ENCODE assay signal across 10 mouse cellular contexts in genomic region chr5:89277616-89278015, GRCm38 (mm10).
A peak's percentile ranks its signal among the peaks of the same experiment; 100 is the strongest.
DNase-seq lines count a peak whose midpoint lies in the region; ATAC-seq and TF ChIP-seq lines count a peak whose summit lies in the region.
"Had no signal": no experiment of that assay in that cellular context is flagged by ENCODE, and none has a peak within 500 bp of the region (broad histone marks: within the 10 kb centered on the region; RNA-seq: fewer than 3 reads in every experiment).

No protein-coding gene starts in this region.

- no peak overlapping the region for H3K4me2 ChIP-seq in kidney, embryonic 14.5 days (replicated peaks; ENCODE audit: low read depth, low read length)
- H3K4me2 ChIP-seq in kidney, embryonic 16.5 days (replicated peaks; ENCODE audit: low read depth, low read length), result no peak overlapping the region
- 0 out of 2 replicates have a peak overlapping the region, but pooled peaks have one; percentile 30 for H3K4me2 ChIP-seq in liver, postnatal 0 days (ENCODE audit: low read depth, low read length)
- H3K4me2 ChIP-seq in stomach, embryonic 15.5 days, result no peak overlapping the region
- H3K4me2 ChIP-seq: limb, embryonic 12.5 days had no signal

- DNase-seq in kidney, adult 18-20 months, result peak; percentile 44
- peak; percentile 40 for DNase-seq in liver, postnatal 0 days
- DNase-seq in gastrocnemius, postnatal 25 days, result no peak
- no peak for DNase-seq in cerebellum, postnatal 14 days

- no peak overlapping the region for H3K4me3 ChIP-seq in kidney, embryonic 14.5 days (ENCODE audit: low read length)
- H3K4me3 ChIP-seq in kidney, embryonic 16.5 days (ENCODE audit: low read length), result no peak overlapping the region
- no peak overlapping the region for H3K4me3 ChIP-seq in liver, postnatal 0 days (ENCODE audit: low read depth, low read length)
- no peak overlapping the region for H3K4me3 ChIP-seq in stomach, embryonic 15.5 days (replicated peaks)
- H3K4me3 ChIP-seq: layer of hippocampus, adult 2 months; limb, embryonic 12.5 days had no signal

- TF ChIP-seq EP300 in liver, postnatal 0 days (IDR thresholded peaks at IDR 0.05; ENCODE audit: low read depth), result no peak

- no peaks in the 10 kb centered on the region for H3K27me3 ChIP-seq in kidney, embryonic 14.5 days (ENCODE audit: control insufficient read depth, insufficient read depth, low read length)
- H3K27me3 ChIP-seq in kidney, embryonic 16.5 days (ENCODE audit: insufficient read depth, low read length), result no peaks in the 10 kb centered on the region
- H3K27me3 ChIP-seq in liver, postnatal 0 days (ENCODE audit: insufficient read depth, low read length), result no peaks in the 10 kb centered on the region
- no peaks in the 10 kb centered on the region for H3K27me3 ChIP-seq in stomach, embryonic 15.5 days (replicated peaks)
- H3K27me3 ChIP-seq: limb, embryonic 12.5 days had no signal

- H3K9me3 ChIP-seq in kidney, embryonic 14.5 days (ENCODE audit: control insufficient read depth, low read length), result no peaks in the 10 kb centered on the region
- no peaks in the 10 kb centered on the region for H3K9me3 ChIP-seq in kidney, embryonic 16.5 days (ENCODE audit: low read length)
- H3K9me3 ChIP-seq in liver, postnatal 0 days (ENCODE audit: low read length), result no peaks in the 10 kb centered on the region
- no peaks in the 10 kb centered on the region for H3K9me3 ChIP-seq in stomach, embryonic 15.5 days
- H3K9me3 ChIP-seq: limb, embryonic 12.5 days had no signal

- H3K9ac ChIP-seq in kidney, embryonic 14.5 days (ENCODE audit: low read depth, low read length), result no peak overlapping the region
- H3K9ac ChIP-seq in kidney, embryonic 16.5 days (replicated peaks; ENCODE audit: low read length), result no peak overlapping the region
- H3K9ac ChIP-seq in liver, postnatal 0 days (replicated peaks), result no peak overlapping the region
- H3K9ac ChIP-seq in stomach, embryonic 15.5 days, result no peak overlapping the region
- H3K9ac ChIP-seq: limb, embryonic 12.5 days had no signal

- 73% methylated on average over 5 of the region's 5 CpGs for WGBS in kidney, embryonic 14.5 days
- WGBS in kidney, embryonic 16.5 days, result 65% methylated on average over 5 of the region's 5 CpGs
- 35% methylated on average over 5 of the region's 5 CpGs for WGBS in liver, postnatal 0 days (ENCODE audit: insufficient replicate concordance)
- WGBS in stomach, embryonic 15.5 days, result 56% methylated on average over 5 of the region's 5 CpGs

- no peaks in the 10 kb centered on the region for H3K4me1 ChIP-seq in kidney, embryonic 14.5 days (ENCODE audit: control insufficient read depth, insufficient read depth, low read length)
- H3K4me1 ChIP-seq in kidney, embryonic 16.5 days (ENCODE audit: insufficient read depth, low read length), result no peaks in the 10 kb centered on the region
- peaks cover 4% of the 10 kb centered on the region; the same call in 1 of the 2 replicates for H3K4me1 ChIP-seq in liver, postnatal 0 days (ENCODE audit: insufficient read depth)
- no peaks in the 10 kb centered on the region for H3K4me1 ChIP-seq in stomach, embryonic 15.5 days
- H3K4me1 ChIP-seq: limb, embryonic 12.5 days had no signal

- no peak overlapping the region for H3K27ac ChIP-seq in kidney, embryonic 14.5 days (ENCODE audit: low read depth, low read length)
- H3K27ac ChIP-seq in kidney, embryonic 16.5 days (ENCODE audit: low read length), result no peak overlapping the region
- H3K27ac ChIP-seq in liver, postnatal 0 days (ENCODE audit: low read depth), result peak overlapping the region; percentile 79
- no peak overlapping the region for H3K27ac ChIP-seq in stomach, embryonic 15.5 days
- H3K27ac ChIP-seq: layer of hippocampus, adult 2 months; limb, embryonic 12.5 days had no signal

- TF ChIP-seq CTCF in liver, postnatal 0 days (IDR thresholded peaks at IDR 0.05; ENCODE audit: low read depth), result no peak

- H3K36me3 ChIP-seq in kidney, embryonic 14.5 days (ENCODE audit: control insufficient read depth, insufficient read depth, low read length), result no peaks in the 10 kb centered on the region
- H3K36me3 ChIP-seq in kidney, embryonic 16.5 days (ENCODE audit: insufficient read depth, low read length), result no peaks in the 10 kb centered on the region
- no peaks in the 10 kb centered on the region for H3K36me3 ChIP-seq in liver, postnatal 0 days (replicated peaks; ENCODE audit: insufficient read depth, low read length)
- H3K36me3 ChIP-seq in stomach, embryonic 15.5 days, result no peaks in the 10 kb centered on the region
- H3K36me3 ChIP-seq: limb, embryonic 12.5 days had no signal

- no peak for ATAC-seq in kidney, embryonic 14.5 days (ENCODE audit: low FRiP score, low TSS enrichment)
- ATAC-seq in kidney, embryonic 16.5 days (ENCODE audit: low FRiP score, low TSS enrichment), result 0 out of 2 replicates have a peak, but pooled peaks have one; percentile 12
- ATAC-seq in liver, postnatal 0 days, result peak; percentile 87
- ATAC-seq in stomach, embryonic 15.5 days (ENCODE audit: insufficient read depth, low FRiP score, low read depth), result peak; percentile 84
- no peak for ATAC-seq in megakaryocyte-erythroid progenitor cell, adult 5-6 weeks (replicated peaks; ENCODE audit: low FRiP score, low TSS enrichment, poor library complexity, severe bottlenecking)

Comparison
In these comparisons a context has a peak if more than half of its experiments do, and no peak if none do; other contexts are left out.
1. ATAC-seq: peak in kidney, embryonic 16.5 days (single experiment), liver, postnatal 0 days (single experiment) and stomach, embryonic 15.5 days (single experiment); none in kidney, embryonic 14.5 days (single experiment) and megakaryocyte-erythroid progenitor cell, adult 5-6 weeks (single experiment).
2. DNase-seq: peak in kidney, adult 18-20 months (single experiment) and liver, postnatal 0 days (single experiment); none in gastrocnemius, postnatal 25 days (single experiment) and cerebellum, postnatal 14 days (0 of 2).